18 mouse cellular contexts compared by ENCODE assay signal in the genomic region with DNA sequence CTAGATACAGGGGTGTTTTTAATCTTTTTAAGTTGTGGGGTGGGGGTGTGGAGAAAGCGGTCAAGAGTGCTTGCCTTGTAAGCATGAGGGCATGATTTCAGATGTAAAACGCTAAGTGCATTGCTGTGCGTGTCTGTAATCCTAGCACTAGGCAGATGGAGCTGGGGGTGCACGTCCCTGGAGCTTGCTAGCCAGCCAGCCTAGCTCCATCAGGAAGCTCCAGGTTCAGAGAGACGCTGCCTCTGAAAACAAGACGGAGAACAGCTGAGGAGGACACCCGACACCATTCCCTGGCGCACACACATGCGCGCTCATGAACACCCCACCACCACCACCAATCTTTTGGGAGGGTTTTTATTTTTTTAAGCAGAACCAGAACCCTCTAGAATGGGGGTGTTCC. TPM values are rescaled to one million over a fixed set of nuclear protein-coding genes. Genes with fewer than 3 reads are reported as not detected.
DNase-seq lines count a peak whose midpoint lies in the region; ATAC-seq lines count a peak whose summit lies in the region.
"Had no signal": no experiment of that assay in that cellular context is flagged by ENCODE, and none has a peak within 500 bp of the region (broad histone marks: within the 10 kb centered on the region; RNA-seq: fewer than 3 reads in every experiment).

No protein-coding gene starts in this region.

- H3K4me1 ChIP-seq in hindbrain, embryonic 10.5 days (replicated peaks): 0 out of 2 replicates have a peak, but pooled peaks cover 6% of the 10 kb centered on the region
- H3K4me1 ChIP-seq in hindbrain, embryonic 11.5 days (replicated peaks; ENCODE audit: control insufficient read depth, insufficient read depth, low read length): no peaks in the 10 kb centered on the region
- H3K4me1 ChIP-seq in embryonic facial prominence, embryonic 14.5 days (ENCODE audit: control insufficient read depth, insufficient read depth, low read length): no peaks in the 10 kb centered on the region
- H3K4me1 ChIP-seq: forebrain, embryonic 13.5 days; midbrain, embryonic 12.5 days; neural tube, embryonic 12.5 days had no signal

- H3K4me3 ChIP-seq in hindbrain, embryonic 10.5 days: no peak overlapping the region
- no peak overlapping the region for H3K4me3 ChIP-seq in hindbrain, embryonic 11.5 days (ENCODE audit: low read depth, low read length)
- H3K4me3 ChIP-seq in embryonic facial prominence, embryonic 14.5 days (ENCODE audit: low read depth, low read length): no peak overlapping the region
- H3K4me3 ChIP-seq: forebrain, embryonic 13.5 days; heart, embryonic 13.5 days; kidney, embryonic 15.5 days; midbrain, embryonic 12.5 days; neural tube, embryonic 12.5 days had no signal

- no peak for ATAC-seq in hindbrain, embryonic 11.5 days (ENCODE audit: low FRiP score)
- ATAC-seq in embryonic facial prominence, embryonic 14.5 days (ENCODE audit: low read depth): peak; percentile 68; the same call in 1 of the 2 replicates
- no peak for ATAC-seq in cerebellum, adult (ENCODE audit: insufficient number of reproducible peaks, low FRiP score, low TSS enrichment)
- ATAC-seq in megakaryocyte-erythroid progenitor cell, adult 5-6 weeks (replicated peaks; ENCODE audit: low FRiP score, low TSS enrichment, poor library complexity, severe bottlenecking): no peak
- ATAC-seq: forebrain, embryonic 13.5 days; hindbrain, embryonic 16.5 days; intestine, embryonic 16.5 days had no signal

- DNase-seq in hindbrain, embryonic 10.5 days (ENCODE audit: low spot score): peak; percentile 24
- DNase-seq in hindbrain, embryonic 11.5 days (ENCODE audit: low spot score): no peak
- DNase-seq in right cerebral cortex, postnatal 10 days (ENCODE audit: low spot score in 2 of 2): peak; percentile 39 to 56
- no peak for DNase-seq in right cerebral cortex, postnatal 14 days
- peak; percentile 74 for DNase-seq in embryonic facial prominence, embryonic 14.5 days (ENCODE audit: low spot score)
- DNase-seq: cerebellum, adult 9-11 months; heart, postnatal 36 days had no signal

- no peaks in the 10 kb centered on the region for H3K9me3 ChIP-seq in hindbrain, embryonic 10.5 days
- H3K9me3 ChIP-seq in hindbrain, embryonic 11.5 days (ENCODE audit: control insufficient read depth, low read length): no peaks in the 10 kb centered on the region
- H3K9me3 ChIP-seq in embryonic facial prominence, embryonic 14.5 days (ENCODE audit: control insufficient read depth, low read length): no peaks in the 10 kb centered on the region
- H3K9me3 ChIP-seq: forebrain, embryonic 13.5 days; heart, embryonic 13.5 days; kidney, embryonic 15.5 days; midbrain, embryonic 12.5 days; neural tube, embryonic 12.5 days had no signal

- 76% methylated on average over 10 of the region's 10 CpGs for WGBS in hindbrain, embryonic 10.5 days
- WGBS in hindbrain, embryonic 11.5 days: 69% methylated on average over 10 of the region's 10 CpGs
- WGBS in embryonic facial prominence, embryonic 14.5 days: 28% methylated on average over 10 of the region's 10 CpGs

- H3K27me3 ChIP-seq in hindbrain, embryonic 10.5 days (ENCODE audit: insufficient read depth, poor library complexity, severe bottlenecking): no peaks in the 10 kb centered on the region
- H3K27me3 ChIP-seq in hindbrain, embryonic 11.5 days (ENCODE audit: control insufficient read depth, insufficient read depth, low read length): no peaks in the 10 kb centered on the region
- H3K27me3 ChIP-seq in embryonic facial prominence, embryonic 14.5 days (replicated peaks; ENCODE audit: control insufficient read depth, insufficient read depth, low read length): no peaks in the 10 kb centered on the region
- H3K27me3 ChIP-seq: neural tube, embryonic 12.5 days had no signal

- H3K9ac ChIP-seq in hindbrain, embryonic 11.5 days (ENCODE audit: low read depth, low read length): no peak overlapping the region
- H3K9ac ChIP-seq in embryonic facial prominence, embryonic 14.5 days (ENCODE audit: low read depth, low read length): no peak overlapping the region
- H3K9ac ChIP-seq: forebrain, embryonic 13.5 days; heart, embryonic 13.5 days; kidney, embryonic 15.5 days; liver, embryonic 14.5 days; midbrain, embryonic 12.5 days; neural tube, embryonic 12.5 days had no signal

- no peak overlapping the region for H3K27ac ChIP-seq in hindbrain, embryonic 10.5 days
- H3K27ac ChIP-seq in hindbrain, embryonic 11.5 days (ENCODE audit: low read depth, low read length): no peak overlapping the region
- H3K27ac ChIP-seq in embryonic facial prominence, embryonic 14.5 days (replicated peaks; ENCODE audit: low read depth, low read length): no peak overlapping the region
- H3K27ac ChIP-seq: forebrain, embryonic 13.5 days; heart, embryonic 13.5 days; kidney, embryonic 15.5 days; liver, embryonic 14.5 days; macrophage; midbrain, embryonic 12.5 days; neural tube, embryonic 12.5 days had no signal

- H3K4me2 ChIP-seq in hindbrain, embryonic 11.5 days (replicated peaks; ENCODE audit: low read depth, low read length): no peak overlapping the region
- H3K4me2 ChIP-seq in embryonic facial prominence, embryonic 14.5 days (ENCODE audit: low read depth, low read length): no peak overlapping the region; the same call in 1 of the 2 replicates
- H3K4me2 ChIP-seq: forebrain, embryonic 13.5 days; heart, embryonic 13.5 days; kidney, embryonic 15.5 days; midbrain, embryonic 12.5 days; neural tube, embryonic 12.5 days had no signal

- H3K36me3 ChIP-seq in hindbrain, embryonic 10.5 days: no peaks in the 10 kb centered on the region
- no peaks in the 10 kb centered on the region for H3K36me3 ChIP-seq in hindbrain, embryonic 11.5 days (ENCODE audit: control insufficient read depth, insufficient read depth, low read length)
- no peaks in the 10 kb centered on the region for H3K36me3 ChIP-seq in embryonic facial prominence, embryonic 14.5 days (ENCODE audit: control insufficient read depth, insufficient read depth, low read length)
- H3K36me3 ChIP-seq: heart, embryonic 13.5 days; kidney, embryonic 15.5 days; midbrain, embryonic 12.5 days; neural tube, embryonic 12.5 days had no signal

RNA-seq across cellular contexts. Expression of a gene that starts 15.9 kb away (rescaled TPM):
- 0.21 TPM in 1 of 2 replicates, not detected in the other for polyA plus RNA-seq in hindbrain, embryonic 10.5 days (2016; fragmentation: Nextera tagmentation; extraction: Ambion mirVana)
- polyA plus RNA-seq in hindbrain, embryonic 11.5 days (2014; fragmentation: Nextera tagmentation; extraction: Ambion mirVana): 0.21 TPM in 1 of 2 replicates, not detected in the other
- 0.47 and 0.63 TPM in 2 replicates for polyA plus RNA-seq in embryonic facial prominence, embryonic 14.5 days (2014; fragmentation: Nextera tagmentation; extraction: Ambion mirVana)
- total RNA-seq in megakaryocyte-erythroid progenitor cell, adult 5-6 weeks (2014; fragmentation: Nextera tagmentation): 5.5 and 12.6 TPM in 2 replicates
- total RNA-seq in megakaryocyte-erythroid progenitor cell, adult 5-6 weeks (2017): 1.5 TPM in 1 of 2 replicates, not detected in the other
- polyA plus RNA-seq: neural tube, embryonic 12.5 days had no signal

RNA-seq across cellular contexts. Expression of a gene that starts 48.4 kb away (rescaled TPM):
- 6.3 and 7.7 TPM in 2 replicates for polyA plus RNA-seq in hindbrain, embryonic 10.5 days (2016; fragmentation: Nextera tagmentation; extraction: Ambion mirVana)
- 7.8 and 8.1 TPM in 2 replicates for polyA plus RNA-seq in hindbrain, embryonic 11.5 days (2014; fragmentation: Nextera tagmentation; extraction: Ambion mirVana)
- 9.0 and 10.2 TPM in 2 replicates for polyA plus RNA-seq in embryonic facial prominence, embryonic 14.5 days (2014; fragmentation: Nextera tagmentation; extraction: Ambion mirVana)
- 6.3 and 10.5 TPM in 2 replicates for total RNA-seq in megakaryocyte-erythroid progenitor cell, adult 5-6 weeks (2014; fragmentation: Nextera tagmentation)
- 7.0 and 11.2 TPM in 2 replicates for total RNA-seq in megakaryocyte-erythroid progenitor cell, adult 5-6 weeks (2017)

Comparison
In these comparisons a context has a peak if more than half of its experiments do, and no peak if none do; other contexts are left out.
1. DNase-seq: peak in hindbrain, embryonic 10.5 days (single experiment), right cerebral cortex, postnatal 10 days (2 of 2) and embryonic facial prominence, embryonic 14.5 days (single experiment); none in hindbrain, embryonic 11.5 days (single experiment) and right cerebral cortex, postnatal 14 days (single experiment).